In the genomic region with DNA sequence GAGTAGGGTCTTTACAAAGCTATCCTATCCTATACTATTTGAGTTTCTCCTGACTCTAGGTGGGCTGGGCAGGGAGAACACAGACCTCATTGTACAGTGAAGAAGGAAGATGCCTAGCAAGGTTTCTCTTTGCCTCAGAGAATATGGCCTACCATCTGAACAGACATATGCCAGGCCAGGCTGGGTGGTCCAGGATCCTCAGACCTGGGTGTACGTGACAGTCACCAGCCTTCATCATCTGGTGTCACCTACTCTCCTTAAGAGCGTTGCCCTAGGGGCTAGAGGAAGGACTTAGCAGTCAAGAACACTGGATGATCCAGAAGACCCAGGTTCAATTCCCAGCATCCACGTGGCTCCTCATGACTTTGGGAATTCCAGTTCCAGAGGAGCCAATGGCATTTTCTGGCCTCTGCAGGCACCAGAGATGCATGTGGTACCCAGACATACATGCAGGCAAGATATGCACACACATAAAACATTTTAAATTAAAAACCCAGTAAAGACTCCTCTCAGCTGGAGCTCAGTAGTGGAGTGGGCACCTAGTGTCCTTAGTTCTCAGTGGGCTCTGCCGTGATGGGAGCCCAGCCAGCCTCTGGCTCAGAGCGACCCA, we compare ENCODE assay signal across 14 mouse cellular contexts.
A peak's percentile ranks its signal among the peaks of the same experiment; 100 is the strongest.
DNase-seq lines count a peak whose midpoint lies in the region; ATAC-seq and TF ChIP-seq lines count a peak whose summit lies in the region.
"Had no signal": no experiment of that assay in that cellular context is flagged by ENCODE, and none has a peak within 500 bp of the region (broad histone marks: within the 10 kb centered on the region; RNA-seq: fewer than 3 reads in every experiment).

No protein-coding gene starts in this region.

- no peaks in the 10 kb centered on the region for H3K27me3 ChIP-seq in heart, embryonic 10.5 days (ENCODE audit: insufficient read depth, poor library complexity, severe bottlenecking)
- H3K27me3 ChIP-seq in kidney, embryonic 16.5 days (ENCODE audit: insufficient read depth, low read length), result 0 out of 2 replicates have a peak, but pooled peaks cover 2% of the 10 kb centered on the region
- no peaks in the 10 kb centered on the region for H3K27me3 ChIP-seq in embryonic facial prominence, embryonic 11.5 days (ENCODE audit: control insufficient read depth, insufficient read depth, low read length)
- no peaks in the 10 kb centered on the region for H3K27me3 ChIP-seq in limb, embryonic 14.5 days (ENCODE audit: control insufficient read depth, insufficient read depth, low read length)

- no peak for ATAC-seq in kidney, embryonic 16.5 days (ENCODE audit: low FRiP score, low TSS enrichment)
- ATAC-seq in embryonic facial prominence, embryonic 11.5 days (replicated peaks; ENCODE audit: insufficient number of reproducible peaks, low FRiP score, low TSS enrichment, low read depth), result no peak
- ATAC-seq in limb, embryonic 14.5 days (ENCODE audit: low FRiP score, low read depth), result no peak
- ATAC-seq: inflammation-experienced regulatory T-cells, adult 6 months had no signal

- no peak overlapping the region for H3K4me3 ChIP-seq in heart, embryonic 10.5 days
- H3K4me3 ChIP-seq in kidney, embryonic 16.5 days (ENCODE audit: low read length), result no peak overlapping the region
- H3K4me3 ChIP-seq in embryonic facial prominence, embryonic 11.5 days (ENCODE audit: low read depth, low read length), result no peak overlapping the region
- no peak overlapping the region for H3K4me3 ChIP-seq in limb, embryonic 14.5 days (replicated peaks; ENCODE audit: low read length)
- H3K4me3 ChIP-seq: forebrain, embryonic 12.5 days had no signal

- 86% methylated on average over 5 of the region's 5 CpGs for WGBS in heart, embryonic 10.5 days
- WGBS in kidney, embryonic 16.5 days, result 91% methylated on average over 5 of the region's 5 CpGs
- 92% methylated on average over 5 of the region's 5 CpGs for WGBS in embryonic facial prominence, embryonic 11.5 days
- WGBS in limb, embryonic 14.5 days, result 85% methylated on average over 5 of the region's 5 CpGs

- intact Hi-C loops in heart, postnatal 10 days (cut with DNase I), result loop anchor here (5.0 kb wide), 1 partner anchor 52 kb away; no protein-coding TSS in a partner anchor

- H3K4me2 ChIP-seq in kidney, embryonic 16.5 days (replicated peaks; ENCODE audit: low read depth, low read length), result no peak overlapping the region
- no peak overlapping the region for H3K4me2 ChIP-seq in embryonic facial prominence, embryonic 11.5 days (ENCODE audit: low read depth, low read length)
- H3K4me2 ChIP-seq in limb, embryonic 14.5 days (replicated peaks; ENCODE audit: low read depth, low read length, severe bottlenecking), result no peak overlapping the region
- H3K4me2 ChIP-seq: forebrain, embryonic 12.5 days; heart, embryonic 11.5 days had no signal

- no peak overlapping the region for H3K9ac ChIP-seq in kidney, embryonic 16.5 days (replicated peaks; ENCODE audit: low read length)
- H3K9ac ChIP-seq in embryonic facial prominence, embryonic 11.5 days (replicated peaks; ENCODE audit: low read length), result no peak overlapping the region
- H3K9ac ChIP-seq in limb, embryonic 14.5 days (ENCODE audit: low read depth, low read length, severe bottlenecking), result no peak overlapping the region
- H3K9ac ChIP-seq: forebrain, embryonic 12.5 days had no signal

- H3K27ac ChIP-seq in heart, embryonic 10.5 days, result peak overlapping the region; percentile 67
- H3K27ac ChIP-seq in kidney, embryonic 16.5 days (ENCODE audit: low read length), result peak overlapping the region; percentile 91
- peak overlapping the region; percentile 53; the same call in 1 of the 2 replicates for H3K27ac ChIP-seq in embryonic facial prominence, embryonic 11.5 days (replicated peaks; ENCODE audit: low read depth, low read length)
- H3K27ac ChIP-seq in limb, embryonic 14.5 days (replicated peaks; ENCODE audit: low read depth, low read length), result peak overlapping the region; percentile 73; the same call in 1 of the 2 replicates
- H3K27ac ChIP-seq: forebrain, embryonic 12.5 days had no signal

- no peak for TF ChIP-seq POLR2A in limb, embryonic 14.5 days (IDR thresholded peaks at IDR 0.05; ENCODE audit: borderline replicate concordance, extremely low read depth, insufficient read depth, insufficient read length)

- no peaks in the 10 kb centered on the region for H3K9me3 ChIP-seq in heart, embryonic 10.5 days
- H3K9me3 ChIP-seq in kidney, embryonic 16.5 days (ENCODE audit: low read length), result no peaks in the 10 kb centered on the region
- H3K9me3 ChIP-seq in embryonic facial prominence, embryonic 11.5 days (replicated peaks; ENCODE audit: control insufficient read depth, low read length), result no peaks in the 10 kb centered on the region
- no peaks in the 10 kb centered on the region for H3K9me3 ChIP-seq in limb, embryonic 14.5 days (ENCODE audit: control insufficient read depth, low read length)
- H3K9me3 ChIP-seq: forebrain, embryonic 12.5 days had no signal

- H3K4me1 ChIP-seq in heart, embryonic 10.5 days, result peaks cover 55% of the 10 kb centered on the region
- peaks cover 38% of the 10 kb centered on the region for H3K4me1 ChIP-seq in kidney, embryonic 16.5 days (ENCODE audit: insufficient read depth, low read length)
- no peaks in the 10 kb centered on the region; the same call in none of the 2 replicates for H3K4me1 ChIP-seq in embryonic facial prominence, embryonic 11.5 days (ENCODE audit: control insufficient read depth, insufficient read depth, low read length)
- H3K4me1 ChIP-seq in limb, embryonic 14.5 days (ENCODE audit: control insufficient read depth, insufficient read depth, low read length), result peaks cover 48% of the 10 kb centered on the region

- no peaks in the 10 kb centered on the region for H3K36me3 ChIP-seq in heart, embryonic 10.5 days
- H3K36me3 ChIP-seq in kidney, embryonic 16.5 days (ENCODE audit: insufficient read depth, low read length), result no peaks in the 10 kb centered on the region
- H3K36me3 ChIP-seq in embryonic facial prominence, embryonic 11.5 days (replicated peaks; ENCODE audit: control insufficient read depth, insufficient read depth, low read depth, low read length), result no peaks in the 10 kb centered on the region
- no peaks in the 10 kb centered on the region for H3K36me3 ChIP-seq in limb, embryonic 14.5 days (ENCODE audit: control insufficient read depth, insufficient read depth, low read length)
- H3K36me3 ChIP-seq: forebrain, embryonic 12.5 days had no signal

- no peak for DNase-seq in heart, embryonic 10.5 days (ENCODE audit: low spot score)
- no peak for DNase-seq in heart, postnatal 10 days
- no peak for DNase-seq in kidney, postnatal 14 days
- DNase-seq in embryonic facial prominence, embryonic 11.5 days (ENCODE audit: low spot score), result no peak
- no peak for DNase-seq in limb, embryonic 14.5 days (ENCODE audit: low spot score)
- no peak for DNase-seq in thymus, postnatal 10 days (ENCODE audit: low spot score in 2 of 2)
- DNase-seq in natural killer cell, adult 2 months (ENCODE audit: low spot score in 2 of 2), result no peak
- DNase-seq: adrenal gland, adult 2 months; cerebellum, adult 8-10 months; retina, postnatal 1 day had no signal
